In genomic region chr19:55061951-55062350, GRCm38 (mm10) we compare ENCODE assay signal across 8 mouse cellular contexts.
A peak's percentile ranks its signal among the peaks of the same experiment; 100 is the strongest.
DNase-seq lines count a peak whose midpoint lies in the region; ATAC-seq lines count a peak whose summit lies in the region.

No protein-coding gene starts in this region.

- H3K27me3 ChIP-seq in splenic B cell, adult 2 months (ENCODE audit: control insufficient read depth, insufficient read depth, low read length, poor library complexity, severe bottlenecking) = no peaks in the 10 kb centered on the region

- peak; percentile 31 to 72 for DNase-seq in adrenal gland, adult (ENCODE audit: inconsistent age in 2 of 2, low spot score in 1 of 2)
- DNase-seq in adrenal gland, postnatal 4 days (ENCODE audit: low spot score in 2 of 2) = no peak
- peak; percentile 73 for DNase-seq in CD4-positive helper T cell, adult 2 months (ENCODE audit: low read depth, low spot score)
- peak; percentile 19 for DNase-seq in cerebellum, adult 8-10 months
- DNase-seq in left cerebral cortex, adult 18-20 months (ENCODE audit: low spot score in 2 of 2) = peak; percentile 58 to 63
- peak; percentile 84 for DNase-seq in mesoderm, embryonic 11.5 days (ENCODE audit: low read depth, low spot score)
- DNase-seq in splenic B cell, adult 2 months (ENCODE audit: low read depth, low spot score) = peak; percentile 78

- peak; percentile 22 to 49; a peak in 1 of 4 replicates for ATAC-seq in hematopoietic stem cell, adult 5-6 weeks (replicated peaks in 1 of 2; ENCODE audit: insufficient read depth in 1 of 2, low FRiP score in 2 of 2, low TSS enrichment in 1 of 2, low read depth in 1 of 2, poor library complexity in 2 of 2, severe bottlenecking in 2 of 2)

- H3K36me3 ChIP-seq in splenic B cell, adult 2 months (ENCODE audit: control insufficient read depth, insufficient read depth, low read length, poor library complexity, severe bottlenecking) = no peaks in the 10 kb centered on the region

Comparison
In these comparisons a context has a peak if more than half of its experiments do, and no peak if none do; other contexts are left out.
1. DNase-seq: peak in adrenal gland, adult (2 of 2), CD4-positive helper T cell, adult 2 months (single experiment), cerebellum, adult 8-10 months (single experiment), left cerebral cortex, adult 18-20 months (2 of 2), mesoderm, embryonic 11.5 days (single experiment) and splenic B cell, adult 2 months (single experiment); none in adrenal gland, postnatal 4 days (0 of 2).